Mouse (Mus musculus): Measurements from ENCODE around the gene Etv6. TPM values are rescaled to one million over a fixed set of nuclear protein-coding genes. Genes with fewer than 3 reads are reported as not detected.

The Etv6 gene
- polyA plus RNA-seq, 1 experiment: 25.8 TPM

GRCm38 (mm10) chr6:134027022-134027421, 8.5 kb upstream of the Etv6 start:
- Histone ChIP-seq H3K27ac (ENCODE audit: insufficient read depth, low read length) (no peak overlapping the region), H3K4me3 (ENCODE audit: insufficient read depth, low read length) (no peak overlapping the region), H3K4me1 (ENCODE audit: control insufficient read depth, insufficient read depth, low read length) (no peaks in the 10 kb centered on the region)
- TF ChIP-seq POLR2A (IDR thresholded peaks at IDR 0.05; ENCODE audit: low read depth, low read length) (no peak), CTCF (IDR thresholded peaks at IDR 0.05; ENCODE audit: borderline replicate concordance, insufficient read depth, low read length) (no peak)

DNA sequence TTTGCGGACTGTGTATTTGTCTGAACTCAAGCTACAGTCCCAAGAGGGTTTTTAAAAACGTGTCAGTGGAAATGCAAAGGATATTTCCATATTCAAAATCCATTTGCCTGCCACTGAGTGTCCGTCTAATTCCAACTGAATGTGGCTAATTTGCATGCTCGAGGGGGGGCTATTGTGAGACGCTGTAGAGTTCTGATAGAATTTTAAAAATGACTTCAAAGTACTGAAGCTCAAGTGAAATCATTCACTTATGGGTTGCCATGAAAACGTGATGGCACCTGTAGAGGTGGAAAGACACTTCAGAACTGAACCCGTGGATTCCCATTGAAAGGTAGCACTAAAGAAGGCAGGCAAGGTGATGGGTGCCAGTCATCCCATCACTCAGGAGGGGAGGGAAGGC, 3.0 kb upstream of the Etv6 start:
- no peak overlapping the region for H3K4me3 ChIP-seq (ENCODE audit: insufficient read depth, low read length)
- no peak for TF ChIP-seq POLR2A (IDR thresholded peaks at IDR 0.05; ENCODE audit: low read depth, low read length)
- no peak for TF ChIP-seq CTCF (IDR thresholded peaks at IDR 0.05; ENCODE audit: borderline replicate concordance, insufficient read depth, low read length)
- no peak overlapping the region for H3K27ac ChIP-seq (ENCODE audit: insufficient read depth, low read length)
- peaks cover 3% of the 10 kb centered on the region; the same call in 1 of the 2 replicates for H3K4me1 ChIP-seq (ENCODE audit: control insufficient read depth, insufficient read depth, low read length)

GRCm38 (mm10) chr6:134034436-134034835, 1.1 kb upstream of the Etv6 start:
- H3K27ac ChIP-seq (ENCODE audit: insufficient read depth, low read length): peak overlapping the region; percentile 99
- no peak for TF ChIP-seq POLR2A (IDR thresholded peaks at IDR 0.05; ENCODE audit: low read depth, low read length)
- no peak for TF ChIP-seq CTCF (IDR thresholded peaks at IDR 0.05; ENCODE audit: borderline replicate concordance, insufficient read depth, low read length)

DNA sequence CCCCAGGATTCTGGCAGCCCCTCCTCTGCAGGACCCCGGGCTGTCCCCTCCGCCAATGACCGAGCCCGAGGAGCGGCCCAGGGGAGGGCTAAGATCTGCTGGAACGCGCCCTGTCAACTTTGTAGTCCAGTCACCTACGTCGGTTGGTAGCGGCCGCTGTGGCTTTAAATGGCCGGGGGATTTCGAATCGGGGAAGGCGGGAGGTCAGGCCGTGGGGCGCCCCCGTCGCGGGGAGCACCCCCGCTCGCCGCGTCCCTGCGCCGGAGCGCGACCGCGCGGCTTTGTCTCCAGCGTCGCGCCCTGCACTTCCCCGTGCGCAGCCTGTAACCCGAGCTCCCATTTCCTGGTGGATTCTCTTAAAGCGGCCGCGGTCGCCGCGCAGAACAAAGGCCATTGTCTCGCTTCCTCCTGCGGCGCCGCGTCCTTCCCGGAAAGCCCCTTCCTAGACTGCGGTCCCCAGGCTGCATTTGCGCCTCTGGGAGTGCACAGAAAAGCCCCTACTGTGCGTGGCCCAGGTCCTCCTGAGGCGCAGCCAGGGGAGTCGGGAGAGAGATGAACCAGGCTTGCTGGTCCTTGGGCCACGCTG, 503 bp upstream of the Etv6 start:
- peaks cover 12% of the 10 kb centered on the region; the same call in 1 of the 2 replicates for H3K4me1 ChIP-seq (ENCODE audit: control insufficient read depth, insufficient read depth, low read length)

More at GRCm38 (mm10) chr6:134034436-134034835, 1.1 kb upstream of the Etv6 start:
- H3K4me1 ChIP-seq (ENCODE audit: control insufficient read depth, insufficient read depth, low read length): peaks cover 12% of the 10 kb centered on the region; the same call in 1 of the 2 replicates
- peak overlapping the region; percentile 100 for H3K4me3 ChIP-seq (ENCODE audit: insufficient read depth, low read length)

DNA sequence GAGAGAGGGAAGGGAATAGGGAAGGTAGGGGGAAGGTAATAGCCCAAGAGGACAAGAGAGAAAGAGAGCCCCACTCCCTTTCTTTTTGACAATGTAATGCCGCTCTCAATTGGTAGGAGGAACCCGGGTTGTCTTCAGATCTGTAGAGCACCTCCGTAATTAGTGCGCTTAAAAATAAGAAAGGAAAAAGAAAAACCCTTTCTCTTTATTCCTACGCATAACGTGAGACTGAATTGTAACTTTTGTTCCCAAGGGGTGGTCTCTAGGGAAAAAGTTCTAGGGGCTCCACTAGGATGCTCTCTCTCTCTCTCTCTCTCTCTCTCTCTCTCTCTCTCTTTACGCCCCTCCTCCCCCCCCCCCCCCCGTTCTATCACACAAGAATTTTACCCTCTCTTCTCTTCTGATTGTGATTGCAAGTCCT, 1.0 kb downstream of the Etv6 start:
- peak overlapping the region; percentile 100 for H3K4me3 ChIP-seq (ENCODE audit: insufficient read depth, low read length)
- no peak for TF ChIP-seq POLR2A (IDR thresholded peaks at IDR 0.05; ENCODE audit: low read depth, low read length)
- TF ChIP-seq CTCF (IDR thresholded peaks at IDR 0.05; ENCODE audit: borderline replicate concordance, insufficient read depth, low read length): no peak
- peak overlapping the region; percentile 99 for H3K27ac ChIP-seq (ENCODE audit: insufficient read depth, low read length)
- H3K4me1 ChIP-seq (ENCODE audit: control insufficient read depth, insufficient read depth, low read length): peaks cover 17% of the 10 kb centered on the region

More for the DNA sequence above, 503 bp upstream of the Etv6 start:
- TF ChIP-seq POLR2A (IDR thresholded peaks at IDR 0.05; ENCODE audit: low read depth, low read length): peak; percentile 65
- TF ChIP-seq CTCF (IDR thresholded peaks at IDR 0.05; ENCODE audit: borderline replicate concordance, insufficient read depth, low read length): no peak
- Histone ChIP-seq H3K4me3 (ENCODE audit: insufficient read depth, low read length) (peak overlapping the region; percentile 100), H3K27ac (ENCODE audit: insufficient read depth, low read length) (peak overlapping the region; percentile 99)

DNA sequence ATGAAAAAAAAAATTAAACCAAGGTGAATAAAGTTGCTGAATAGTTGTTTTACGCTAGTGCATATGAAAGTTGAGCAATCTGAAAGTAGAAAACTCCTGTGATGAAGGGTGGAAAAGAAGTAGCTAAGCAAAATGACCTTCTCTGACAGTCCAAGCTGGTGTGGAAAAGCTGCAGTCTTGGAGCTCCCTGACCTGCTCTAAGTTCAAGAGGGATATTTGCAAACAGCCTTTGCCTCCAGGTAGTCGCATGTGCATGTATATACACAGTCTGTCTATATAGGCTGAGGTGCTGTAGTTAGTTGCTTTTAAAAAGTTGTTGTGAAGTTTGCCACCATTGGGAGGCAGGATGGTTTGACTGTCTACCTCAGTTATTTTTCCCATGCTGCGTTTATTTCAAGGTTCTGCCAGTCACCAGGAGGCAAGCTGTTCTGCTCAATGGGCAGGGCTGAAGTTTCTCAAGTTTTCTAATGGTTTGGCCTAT, 1.5 kb downstream of the Etv6 start:
- peak overlapping the region; percentile 6 for H3K27ac ChIP-seq (ENCODE audit: insufficient read depth, low read length)
- TF ChIP-seq CTCF (IDR thresholded peaks at IDR 0.05; ENCODE audit: borderline replicate concordance, insufficient read depth, low read length): no peak
- no peak for TF ChIP-seq POLR2A (IDR thresholded peaks at IDR 0.05; ENCODE audit: low read depth, low read length)
- peak overlapping the region; percentile 100 for H3K4me3 ChIP-seq (ENCODE audit: insufficient read depth, low read length)
- H3K4me1 ChIP-seq (ENCODE audit: control insufficient read depth, insufficient read depth, low read length): peaks cover 21% of the 10 kb centered on the region

DNA sequence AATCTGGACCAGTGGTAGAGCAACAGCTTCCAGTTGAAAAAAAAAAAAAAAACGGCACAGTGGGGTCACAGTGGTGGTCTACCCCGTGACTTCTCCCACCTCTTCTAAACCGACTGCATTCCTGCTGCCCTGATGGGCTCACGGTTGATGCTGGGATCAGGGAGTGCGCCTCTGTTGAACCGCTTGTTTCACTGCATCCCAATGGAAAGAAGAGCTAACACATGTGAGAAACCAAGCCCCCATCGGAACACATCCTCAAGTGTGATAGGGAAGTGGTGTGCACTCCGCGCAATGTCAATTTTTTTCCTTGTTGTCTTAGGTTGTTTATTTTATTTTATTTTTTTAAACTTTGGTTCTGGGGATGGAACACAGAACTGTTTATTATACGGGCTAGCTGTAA, 2.5 kb downstream of the Etv6 start:
- peaks cover 25% of the 10 kb centered on the region for H3K4me1 ChIP-seq (ENCODE audit: control insufficient read depth, insufficient read depth, low read length)
- H3K27ac ChIP-seq (ENCODE audit: insufficient read depth, low read length): no peak overlapping the region
- peak overlapping the region; percentile 100 for H3K4me3 ChIP-seq (ENCODE audit: insufficient read depth, low read length)
- no peak for TF ChIP-seq POLR2A (IDR thresholded peaks at IDR 0.05; ENCODE audit: low read depth, low read length)
- no peak for TF ChIP-seq CTCF (IDR thresholded peaks at IDR 0.05; ENCODE audit: borderline replicate concordance, insufficient read depth, low read length)

GRCm38 (mm10) chr6:134038881-134039280, 3.4 kb downstream of the Etv6 start:
- H3K27ac ChIP-seq (ENCODE audit: insufficient read depth, low read length): no peak overlapping the region
- peaks cover 30% of the 10 kb centered on the region for H3K4me1 ChIP-seq (ENCODE audit: control insufficient read depth, insufficient read depth, low read length)
- H3K4me3 ChIP-seq (ENCODE audit: insufficient read depth, low read length): peak overlapping the region; percentile 40
- TF ChIP-seq CTCF (IDR thresholded peaks at IDR 0.05; ENCODE audit: borderline replicate concordance, insufficient read depth, low read length): no peak
- no peak for TF ChIP-seq POLR2A (IDR thresholded peaks at IDR 0.05; ENCODE audit: low read depth, low read length)

DNA sequence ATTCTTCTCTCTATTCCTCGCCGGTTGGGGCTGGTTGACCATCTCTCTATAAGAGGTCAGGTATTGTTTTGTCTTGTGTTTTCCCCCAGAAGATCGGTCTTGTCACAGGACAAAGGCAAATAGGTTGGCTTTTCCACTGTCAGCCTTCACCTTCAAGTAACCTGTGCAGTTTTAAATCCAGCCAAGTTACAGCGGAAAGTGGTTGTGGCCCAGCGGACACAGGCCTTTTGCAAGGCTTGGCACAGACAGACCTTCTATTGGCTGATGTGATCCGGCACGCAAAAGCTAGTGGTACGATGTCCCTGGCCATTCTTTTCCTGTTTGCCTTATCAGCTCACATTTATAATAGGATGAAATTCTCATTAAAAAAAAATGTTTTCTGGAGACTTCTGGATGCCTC, 3.9 kb downstream of the Etv6 start:
- H3K4me3 ChIP-seq (ENCODE audit: insufficient read depth, low read length): no peak overlapping the region
- H3K4me1 ChIP-seq (ENCODE audit: control insufficient read depth, insufficient read depth, low read length): peaks cover 30% of the 10 kb centered on the region
- no peak for TF ChIP-seq CTCF (IDR thresholded peaks at IDR 0.05; ENCODE audit: borderline replicate concordance, insufficient read depth, low read length)
- TF ChIP-seq POLR2A (IDR thresholded peaks at IDR 0.05; ENCODE audit: low read depth, low read length): no peak
- no peak overlapping the region for H3K27ac ChIP-seq (ENCODE audit: insufficient read depth, low read length)

- Histone ChIP-seq H3K4me1 (ENCODE audit: control insufficient read depth, insufficient read depth, low read length) (peaks cover 36% of the 10 kb centered on the region), H3K27ac (ENCODE audit: insufficient read depth, low read length) (no peak overlapping the region), H3K4me3 (ENCODE audit: insufficient read depth, low read length) (no peak overlapping the region)
- TF ChIP-seq CTCF (IDR thresholded peaks at IDR 0.05; ENCODE audit: borderline replicate concordance, insufficient read depth, low read length) (no peak), POLR2A (IDR thresholded peaks at IDR 0.05; ENCODE audit: low read depth, low read length) (no peak)
Measured at GRCm38 (mm10) chr6:134040312-134040711, 4.8 kb downstream of the Etv6 start.
